Mouse (Mus musculus): ENCODE results near the gene Kcnk10. TPM values are rescaled to one million over a fixed set of nuclear protein-coding genes. Genes with fewer than 3 reads are reported as not detected.

The Kcnk10 gene
- polyA plus RNA-seq, 1 experiment from 2014 or later, result 0.10 TPM

- H3K4me2 ChIP-seq (ENCODE audit: low read depth, low read length), result no peak overlapping the region
- 73% methylated on average over 17 of the region's 17 CpGs for WGBS
- no peak overlapping the region for H3K4me3 ChIP-seq (ENCODE audit: low read length)
- no peak for ATAC-seq (ENCODE audit: low read depth)
- no peak overlapping the region for H3K27ac ChIP-seq (ENCODE audit: low read length)
- no peaks in the 10 kb centered on the region for H3K9me3 ChIP-seq (ENCODE audit: control insufficient read depth, low read length)
- no peaks in the 10 kb centered on the region for H3K4me1 ChIP-seq (replicated peaks; ENCODE audit: control insufficient read depth, insufficient read depth, low read length)
- H3K9ac ChIP-seq (ENCODE audit: low read length), result no peak overlapping the region
- H3K36me3 ChIP-seq (ENCODE audit: control insufficient read depth, insufficient read depth, low read length), result no peaks in the 10 kb centered on the region
- no peaks in the 10 kb centered on the region for H3K27me3 ChIP-seq (ENCODE audit: control insufficient read depth, insufficient read depth, low read depth, low read length)
These were observed 124.9 kb downstream of the Kcnk10 start for GRCm38 (mm10) chr12:98453161-98453560.

- Histone ChIP-seq H3K4me3 (ENCODE audit: low read length) (no peak overlapping the region), H3K4me2 (ENCODE audit: low read depth, low read length) (no peak overlapping the region), H3K9ac (ENCODE audit: low read length) (no peak overlapping the region), H3K27ac (ENCODE audit: low read length) (no peak overlapping the region), H3K9me3 (ENCODE audit: control insufficient read depth, low read length) (no peaks in the 10 kb centered on the region), H3K4me1 (replicated peaks; ENCODE audit: control insufficient read depth, insufficient read depth, low read length) (no peaks in the 10 kb centered on the region), H3K36me3 (ENCODE audit: control insufficient read depth, insufficient read depth, low read length) (no peaks in the 10 kb centered on the region), H3K27me3 (ENCODE audit: control insufficient read depth, insufficient read depth, low read depth, low read length) (no peaks in the 10 kb centered on the region)
- no peak for ATAC-seq (ENCODE audit: low read depth)
- WGBS, result 72% methylated on average over 7 of the region's 7 CpGs
These were observed 125.5 kb downstream of the Kcnk10 start for GRCm38 (mm10) chr12:98452646-98453045.

DNA sequence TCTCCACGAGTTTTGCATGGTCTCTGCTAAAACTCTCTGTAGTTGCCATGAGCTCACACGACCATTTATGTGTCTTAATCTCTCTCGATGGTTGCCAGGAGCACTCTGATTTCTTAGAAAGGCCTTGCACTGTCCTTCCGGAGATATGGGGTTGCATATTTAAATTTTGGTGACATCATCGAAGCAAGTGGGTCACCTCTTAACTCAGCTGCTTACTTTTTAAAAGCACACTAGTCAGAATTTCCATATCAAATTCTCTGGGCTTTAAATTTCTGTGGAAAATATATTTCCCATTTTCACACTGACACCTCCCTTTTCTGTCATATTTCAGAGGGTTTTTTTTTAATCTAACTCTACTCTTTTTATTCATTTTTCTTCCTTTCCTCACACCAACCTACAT lies 132.5 kb downstream of the Kcnk10 start:
- 68% methylated on average over 5 of the region's 5 CpGs for WGBS
- no peaks in the 10 kb centered on the region for H3K4me1 ChIP-seq (replicated peaks; ENCODE audit: control insufficient read depth, insufficient read depth, low read length)
- H3K27ac ChIP-seq (ENCODE audit: low read length), result no peak overlapping the region

GRCm38 (mm10) chr12:98444860-98445259 lies 133.2 kb downstream of the Kcnk10 start:
- Histone ChIP-seq H3K27me3 (ENCODE audit: control insufficient read depth, insufficient read depth, low read depth, low read length) (no peaks in the 10 kb centered on the region), H3K36me3 (ENCODE audit: control insufficient read depth, insufficient read depth, low read length) (no peaks in the 10 kb centered on the region), H3K9me3 (ENCODE audit: control insufficient read depth, low read length) (no peaks in the 10 kb centered on the region), H3K9ac (ENCODE audit: low read length) (no peak overlapping the region), H3K4me1 (replicated peaks; ENCODE audit: control insufficient read depth, insufficient read depth, low read length) (no peaks in the 10 kb centered on the region), H3K4me3 (ENCODE audit: low read length) (no peak overlapping the region), H3K4me2 (ENCODE audit: low read depth, low read length) (no peak overlapping the region), H3K27ac (ENCODE audit: low read length) (no peak overlapping the region)
- no peak for ATAC-seq (ENCODE audit: low read depth)
- WGBS, result 82% methylated on average over 5 of the region's 5 CpGs

More for the DNA sequence above, 132.5 kb downstream of the Kcnk10 start:
- H3K9ac ChIP-seq (ENCODE audit: low read length), result no peak overlapping the region
- no peak overlapping the region for H3K4me2 ChIP-seq (ENCODE audit: low read depth, low read length)
- H3K9me3 ChIP-seq (ENCODE audit: control insufficient read depth, low read length), result no peaks in the 10 kb centered on the region
- H3K27me3 ChIP-seq (ENCODE audit: control insufficient read depth, insufficient read depth, low read depth, low read length), result no peaks in the 10 kb centered on the region
- no peak for ATAC-seq (ENCODE audit: low read depth)
- no peak overlapping the region for H3K4me3 ChIP-seq (ENCODE audit: low read length)
- H3K36me3 ChIP-seq (ENCODE audit: control insufficient read depth, insufficient read depth, low read length), result no peaks in the 10 kb centered on the region

DNA sequence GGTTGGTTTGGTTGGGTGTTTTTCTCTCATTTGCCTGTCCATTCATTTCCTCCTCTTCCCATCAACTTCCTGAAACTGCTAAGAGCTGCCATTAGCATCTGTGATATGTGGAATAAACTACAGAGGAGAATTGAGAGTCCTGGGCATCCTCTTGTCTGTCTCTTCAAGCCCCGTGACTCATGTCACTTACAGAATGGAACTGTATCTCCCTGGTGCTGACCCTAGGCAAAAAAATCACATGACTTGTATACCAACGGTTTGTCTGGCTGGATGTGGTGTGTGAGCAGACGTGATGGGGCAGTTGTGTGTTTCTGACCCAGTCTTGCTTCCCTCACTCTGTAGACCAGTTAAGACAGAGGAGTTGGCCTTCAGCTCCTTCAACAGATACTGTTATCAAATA lies 134.4 kb downstream of the Kcnk10 start:
- Histone ChIP-seq H3K9ac (ENCODE audit: low read length) (no peak overlapping the region), H3K4me2 (ENCODE audit: low read depth, low read length) (no peak overlapping the region), H3K9me3 (ENCODE audit: control insufficient read depth, low read length) (no peaks in the 10 kb centered on the region), H3K36me3 (ENCODE audit: control insufficient read depth, insufficient read depth, low read length) (no peaks in the 10 kb centered on the region), H3K27me3 (ENCODE audit: control insufficient read depth, insufficient read depth, low read depth, low read length) (no peaks in the 10 kb centered on the region), H3K27ac (ENCODE audit: low read length) (no peak overlapping the region), H3K4me3 (ENCODE audit: low read length) (no peak overlapping the region), H3K4me1 (replicated peaks; ENCODE audit: control insufficient read depth, insufficient read depth, low read length) (no peaks in the 10 kb centered on the region)
- WGBS, result 79% methylated on average over 3 of the region's 3 CpGs
- no peak for ATAC-seq (ENCODE audit: low read depth)

DNA sequence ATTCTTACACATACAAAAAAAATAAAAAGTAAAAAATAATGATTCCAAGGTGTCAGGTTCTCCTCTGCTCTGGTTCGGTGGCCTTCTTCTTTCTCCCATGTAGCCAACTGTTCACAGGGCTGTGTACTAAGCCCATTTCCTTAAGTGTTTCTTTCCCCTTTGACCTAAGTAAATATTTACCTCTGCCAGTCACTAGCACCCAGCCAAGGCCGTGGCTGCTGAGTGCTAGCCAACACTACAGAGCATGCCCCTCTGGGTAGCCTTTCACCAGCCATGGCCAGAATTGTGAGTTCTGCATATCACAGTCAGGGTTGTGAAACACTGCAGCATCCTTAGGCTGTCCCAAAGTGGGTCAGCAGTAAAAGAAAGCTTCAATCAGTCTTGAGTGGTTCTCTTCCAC lies 140.0 kb downstream of the Kcnk10 start:
- Histone ChIP-seq H3K4me1 (replicated peaks; ENCODE audit: control insufficient read depth, insufficient read depth, low read length) (no peaks in the 10 kb centered on the region), H3K4me3 (ENCODE audit: low read length) (no peak overlapping the region), H3K9ac (ENCODE audit: low read length) (no peak overlapping the region), H3K9me3 (ENCODE audit: control insufficient read depth, low read length) (no peaks in the 10 kb centered on the region), H3K4me2 (ENCODE audit: low read depth, low read length) (no peak overlapping the region), H3K36me3 (ENCODE audit: control insufficient read depth, insufficient read depth, low read length) (no peaks in the 10 kb centered on the region), H3K27ac (ENCODE audit: low read length) (no peak overlapping the region), H3K27me3 (ENCODE audit: control insufficient read depth, insufficient read depth, low read depth, low read length) (no peaks in the 10 kb centered on the region)
- 18% methylated on average over 2 of the region's 2 CpGs for WGBS
- no peak for ATAC-seq (ENCODE audit: low read depth)

DNA sequence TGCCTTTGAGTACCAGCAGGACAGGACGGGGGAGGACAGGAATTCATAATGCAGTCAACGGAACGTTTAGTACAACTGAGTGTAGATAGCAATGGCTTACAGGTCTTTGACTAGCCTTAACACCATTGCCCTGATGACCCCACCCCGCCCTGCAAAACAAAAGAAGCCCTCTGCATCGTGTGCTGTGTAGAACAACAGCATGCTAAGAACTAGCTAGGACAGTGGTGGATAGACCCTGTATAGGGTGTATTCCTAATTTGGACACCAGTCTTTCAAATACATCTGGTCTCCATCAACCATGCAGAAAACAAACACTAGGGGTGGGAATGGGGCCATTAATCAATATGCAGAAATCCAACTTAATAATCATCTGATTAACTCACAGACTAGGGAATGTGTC lies 147.4 kb downstream of the Kcnk10 start:
- H3K4me2 ChIP-seq (ENCODE audit: low read depth, low read length), result no peak overlapping the region
- no peaks in the 10 kb centered on the region for H3K27me3 ChIP-seq (ENCODE audit: control insufficient read depth, insufficient read depth, low read depth, low read length)
- H3K36me3 ChIP-seq (ENCODE audit: control insufficient read depth, insufficient read depth, low read length), result no peaks in the 10 kb centered on the region
- ATAC-seq (ENCODE audit: low read depth), result no peak
- H3K4me1 ChIP-seq (replicated peaks; ENCODE audit: control insufficient read depth, insufficient read depth, low read length), result no peaks in the 10 kb centered on the region
- H3K4me3 ChIP-seq (ENCODE audit: low read length), result no peak overlapping the region
- H3K9ac ChIP-seq (ENCODE audit: low read length), result no peak overlapping the region
- no peak overlapping the region for H3K27ac ChIP-seq (ENCODE audit: low read length)
- 77% methylated on average over 5 of the region's 5 CpGs for WGBS
- H3K9me3 ChIP-seq (ENCODE audit: control insufficient read depth, low read length), result no peaks in the 10 kb centered on the region

- Histone ChIP-seq H3K36me3 (ENCODE audit: control insufficient read depth, insufficient read depth, low read length) (no peaks in the 10 kb centered on the region), H3K4me3 (ENCODE audit: low read length) (no peak overlapping the region), H3K4me2 (ENCODE audit: low read depth, low read length) (no peak overlapping the region), H3K27me3 (ENCODE audit: control insufficient read depth, insufficient read depth, low read depth, low read length) (no peaks in the 10 kb centered on the region), H3K9me3 (ENCODE audit: control insufficient read depth, low read length) (no peaks in the 10 kb centered on the region), H3K4me1 (replicated peaks; ENCODE audit: control insufficient read depth, insufficient read depth, low read length) (no peaks in the 10 kb centered on the region), H3K9ac (ENCODE audit: low read length) (no peak overlapping the region), H3K27ac (ENCODE audit: low read length) (no peak overlapping the region)
- ATAC-seq (ENCODE audit: low read depth), result no peak
- WGBS, result 77% methylated on average over 7 of the region's 7 CpGs
These were observed 156.8 kb downstream of the Kcnk10 start for GRCm38 (mm10) chr12:98421340-98421739.

- Histone ChIP-seq H3K27ac (ENCODE audit: low read length) (no peak overlapping the region), H3K36me3 (ENCODE audit: control insufficient read depth, insufficient read depth, low read length) (no peaks in the 10 kb centered on the region), H3K4me1 (replicated peaks; ENCODE audit: control insufficient read depth, insufficient read depth, low read length) (no peaks in the 10 kb centered on the region), H3K9ac (ENCODE audit: low read length) (no peak overlapping the region), H3K4me2 (ENCODE audit: low read depth, low read length) (no peak overlapping the region), H3K4me3 (ENCODE audit: low read length) (no peak overlapping the region), H3K9me3 (ENCODE audit: control insufficient read depth, low read length) (no peaks in the 10 kb centered on the region), H3K27me3 (ENCODE audit: control insufficient read depth, insufficient read depth, low read depth, low read length) (no peaks in the 10 kb centered on the region)
- no peak for ATAC-seq (ENCODE audit: low read depth)
- WGBS, result 57% methylated on average over 6 of the region's 6 CpGs
These were observed 158.3 kb downstream of the Kcnk10 start for GRCm38 (mm10) chr12:98419849-98420248.

DNA sequence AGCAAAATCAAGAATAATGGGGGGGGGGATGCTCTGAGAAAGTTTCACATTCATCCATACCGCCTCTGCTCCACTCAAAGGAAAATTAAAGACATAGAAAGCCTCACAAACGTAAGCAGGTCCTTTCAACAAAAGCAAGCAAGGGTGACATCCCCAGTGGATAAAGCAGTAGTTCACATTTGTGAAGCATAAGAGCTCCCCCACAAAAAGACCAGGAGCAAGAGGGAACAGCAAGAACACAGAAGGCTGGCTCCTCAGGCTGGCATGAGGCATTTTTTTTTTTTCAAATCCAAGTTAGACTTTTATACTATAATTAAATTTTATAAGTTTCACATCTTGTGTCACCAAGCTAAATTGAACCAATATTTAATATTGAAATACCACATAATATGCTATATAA lies 168.5 kb downstream of the Kcnk10 start:
- 60% methylated on average over 2 of the region's 2 CpGs for WGBS
- no peak for ATAC-seq (ENCODE audit: low read depth)

More for the DNA sequence above, 168.5 kb downstream of the Kcnk10 start:
- no peaks in the 10 kb centered on the region for H3K4me1 ChIP-seq (replicated peaks; ENCODE audit: control insufficient read depth, insufficient read depth, low read length)
- H3K36me3 ChIP-seq (ENCODE audit: control insufficient read depth, insufficient read depth, low read length), result no peaks in the 10 kb centered on the region
- no peaks in the 10 kb centered on the region for H3K9me3 ChIP-seq (ENCODE audit: control insufficient read depth, low read length)
- no peak overlapping the region for H3K4me3 ChIP-seq (ENCODE audit: low read length)
- H3K4me2 ChIP-seq (ENCODE audit: low read depth, low read length), result no peak overlapping the region
- H3K27me3 ChIP-seq (ENCODE audit: control insufficient read depth, insufficient read depth, low read depth, low read length), result no peaks in the 10 kb centered on the region
- H3K27ac ChIP-seq (ENCODE audit: low read length), result no peak overlapping the region
- H3K9ac ChIP-seq (ENCODE audit: low read length), result no peak overlapping the region

Measured in lung, embryonic 16.5 days (tissue).